ENCODE assay signal across 27 mouse cellular contexts in genomic region chrX:19148672-19149071, GRCm38 (mm10).
"Had no signal": no experiment of that assay in that cellular context is flagged by ENCODE, and none has a peak within 500 bp of the region (broad histone marks: within the 10 kb centered on the region; RNA-seq: fewer than 3 reads in every experiment).

No protein-coding gene starts in this region.

- DNase-seq: cerebellum, adult 9-10 months; cerebellum, adult 9-11 months; cerebellum, postnatal 10 days; cerebellum, postnatal 14 days; cerebellum, postnatal 25 days; cerebellum, postnatal 36 days; embryo, embryonic 11 days; forebrain, postnatal 0 days; gastrocnemius, adult 2 months; gastrocnemius, postnatal 10 days; gastrocnemius, postnatal 14 days; gastrocnemius, postnatal 25 days; gastrocnemius, postnatal 36 days; heart, adult 18-20 months; heart, adult 2 months had no signal

- ATAC-seq: forebrain, embryonic 13.5 days; forebrain, embryonic 14.5 days; forebrain, embryonic 15.5 days; forebrain, embryonic 16.5 days; forebrain, postnatal 0 days had no signal

- H3K27ac ChIP-seq: embryonic facial prominence, embryonic 10.5 days; embryonic facial prominence, embryonic 12.5 days; embryonic facial prominence, embryonic 13.5 days; embryonic facial prominence, embryonic 15.5 days; forebrain, embryonic 10.5 days; forebrain, embryonic 12.5 days; forebrain, embryonic 13.5 days; forebrain, embryonic 15.5 days; gastrocnemius, adult 2 months; heart, adult 2 months; heart, embryonic 10.5 days had no signal

- H3K9ac ChIP-seq: embryonic facial prominence, embryonic 12.5 days; embryonic facial prominence, embryonic 13.5 days; embryonic facial prominence, embryonic 15.5 days; forebrain, embryonic 12.5 days; forebrain, embryonic 13.5 days; forebrain, embryonic 15.5 days; forebrain, postnatal 0 days had no signal

- H3K4me3 ChIP-seq: embryonic facial prominence, embryonic 10.5 days; embryonic facial prominence, embryonic 12.5 days; embryonic facial prominence, embryonic 13.5 days; embryonic facial prominence, embryonic 15.5 days; erythroblast, embryonic 14.5 days; forebrain, embryonic 10.5 days; forebrain, embryonic 12.5 days; forebrain, embryonic 13.5 days; forebrain, embryonic 15.5 days; gastrocnemius, adult 2 months; heart, adult 2 months; heart, embryonic 10.5 days had no signal

- H3K27me3 ChIP-seq: embryonic facial prominence, embryonic 12.5 days; embryonic facial prominence, embryonic 13.5 days; embryonic facial prominence, embryonic 15.5 days; forebrain, embryonic 12.5 days; forebrain, embryonic 13.5 days; forebrain, embryonic 15.5 days had no signal

- H3K4me1 ChIP-seq: embryonic facial prominence, embryonic 10.5 days; embryonic facial prominence, embryonic 12.5 days; embryonic facial prominence, embryonic 13.5 days; embryonic facial prominence, embryonic 15.5 days; forebrain, embryonic 10.5 days; forebrain, embryonic 12.5 days; forebrain, embryonic 13.5 days; forebrain, embryonic 15.5 days; heart, embryonic 10.5 days had no signal

- H3K36me3 ChIP-seq: embryonic facial prominence, embryonic 10.5 days; embryonic facial prominence, embryonic 12.5 days; embryonic facial prominence, embryonic 13.5 days; embryonic facial prominence, embryonic 15.5 days; forebrain, embryonic 10.5 days; forebrain, embryonic 12.5 days; forebrain, embryonic 15.5 days; heart, embryonic 10.5 days had no signal

- H3K4me2 ChIP-seq: embryonic facial prominence, embryonic 12.5 days; embryonic facial prominence, embryonic 13.5 days; embryonic facial prominence, embryonic 15.5 days; forebrain, embryonic 12.5 days; forebrain, embryonic 13.5 days; forebrain, embryonic 15.5 days had no signal

- H3K9me3 ChIP-seq: embryonic facial prominence, embryonic 10.5 days; embryonic facial prominence, embryonic 12.5 days; embryonic facial prominence, embryonic 13.5 days; embryonic facial prominence, embryonic 15.5 days; forebrain, embryonic 10.5 days; forebrain, embryonic 12.5 days; forebrain, embryonic 13.5 days; forebrain, embryonic 15.5 days; heart, embryonic 10.5 days had no signal
